Mouse (Mus musculus): ENCODE data around the gene Hsd17b6. TPM values are rescaled to one million over a fixed set of nuclear protein-coding genes. Genes with fewer than 3 reads are reported as not detected.

Gene Hsd17b6
- polyA plus RNA-seq, 1 experiment from 2014 or later: not detected

DNA sequence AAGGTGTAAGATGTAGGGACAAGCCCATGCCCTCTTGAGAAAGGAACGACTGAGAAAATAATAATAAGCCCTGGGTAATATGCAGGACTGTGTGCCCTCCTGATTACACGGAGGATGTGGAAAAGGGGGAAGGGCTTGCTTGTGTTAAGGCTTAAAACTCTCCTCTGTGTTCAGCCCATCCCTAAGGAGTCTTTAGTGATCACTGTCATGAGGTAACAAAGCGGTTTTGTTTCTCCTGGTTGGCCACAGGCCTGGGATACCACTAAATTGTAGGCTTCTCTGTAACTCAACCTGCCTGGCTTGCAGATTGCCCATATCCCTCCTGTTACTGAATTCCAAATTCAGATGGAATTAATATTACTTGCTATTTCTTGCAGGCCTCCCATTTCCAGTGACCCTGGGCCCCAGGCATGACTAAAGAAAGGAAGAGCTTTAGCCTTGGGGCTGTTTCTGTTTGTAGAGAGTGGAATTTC is 37.0 kb downstream of the Hsd17b6 start:
- peak; percentile 86 for ATAC-seq (replicated peaks; ENCODE audit: insufficient number of reproducible peaks, low FRiP score, low TSS enrichment, low read depth)

GRCm38 (mm10) chr10:127969820-127970219 is 37.6 kb downstream of the Hsd17b6 start:
- peak overlapping the region; percentile 56 for H3K27ac ChIP-seq (replicated peaks; ENCODE audit: low read depth, low read length)
- H3K9ac ChIP-seq (replicated peaks; ENCODE audit: low read length): no peak overlapping the region
- H3K4me1 ChIP-seq (ENCODE audit: control insufficient read depth, insufficient read depth, low read length): peaks cover 4% of the 10 kb centered on the region; the same call in 1 of the 2 replicates
- H3K36me3 ChIP-seq (replicated peaks; ENCODE audit: control insufficient read depth, insufficient read depth, low read depth, low read length): no peaks in the 10 kb centered on the region
- WGBS: 54% methylated on average over 4 of the region's 4 CpGs
- H3K27me3 ChIP-seq (ENCODE audit: control insufficient read depth, insufficient read depth, low read length): no peaks in the 10 kb centered on the region
- no peak for DNase-seq (ENCODE audit: low spot score)
- no peaks in the 10 kb centered on the region for H3K9me3 ChIP-seq (replicated peaks; ENCODE audit: control insufficient read depth, low read length)
- no peak overlapping the region for H3K4me3 ChIP-seq (ENCODE audit: low read depth, low read length)
- no peak overlapping the region; the same call in 1 of the 2 replicates for H3K4me2 ChIP-seq (ENCODE audit: low read depth, low read length)
- no peak for ATAC-seq (replicated peaks; ENCODE audit: insufficient number of reproducible peaks, low FRiP score, low TSS enrichment, low read depth)

More for the DNA sequence above, 37.0 kb downstream of the Hsd17b6 start:
- Histone ChIP-seq H3K27me3 (ENCODE audit: control insufficient read depth, insufficient read depth, low read length) (no peaks in the 10 kb centered on the region), H3K4me3 (ENCODE audit: low read depth, low read length) (no peak overlapping the region), H3K36me3 (replicated peaks; ENCODE audit: control insufficient read depth, insufficient read depth, low read depth, low read length) (no peaks in the 10 kb centered on the region), H3K9ac (replicated peaks; ENCODE audit: low read length) (no peak overlapping the region), H3K27ac (replicated peaks; ENCODE audit: low read depth, low read length) (0 out of 2 replicates have a peak overlapping the region, but pooled peaks have one; percentile 56), H3K4me2 (ENCODE audit: low read depth, low read length) (no peak overlapping the region), H3K9me3 (replicated peaks; ENCODE audit: control insufficient read depth, low read length) (no peaks in the 10 kb centered on the region), H3K4me1 (ENCODE audit: control insufficient read depth, insufficient read depth, low read length) (peaks cover 4% of the 10 kb centered on the region; the same call in 1 of the 2 replicates)
- WGBS: 16% methylated on average over 3 of the region's 3 CpGs
- DNase-seq (ENCODE audit: low spot score): peak; percentile 85

GRCm38 (mm10) chr10:127966506-127966905 is 40.9 kb downstream of the Hsd17b6 start:
- Histone ChIP-seq H3K9ac (replicated peaks; ENCODE audit: low read length) (no peak overlapping the region), H3K4me3 (ENCODE audit: low read depth, low read length) (no peak overlapping the region), H3K4me1 (ENCODE audit: control insufficient read depth, insufficient read depth, low read length) (peaks cover 4% of the 10 kb centered on the region; the same call in 1 of the 2 replicates), H3K36me3 (replicated peaks; ENCODE audit: control insufficient read depth, insufficient read depth, low read depth, low read length) (no peaks in the 10 kb centered on the region), H3K4me2 (ENCODE audit: low read depth, low read length) (no peak overlapping the region), H3K27me3 (ENCODE audit: control insufficient read depth, insufficient read depth, low read length) (no peaks in the 10 kb centered on the region), H3K9me3 (replicated peaks; ENCODE audit: control insufficient read depth, low read length) (no peaks in the 10 kb centered on the region), H3K27ac (replicated peaks; ENCODE audit: low read depth, low read length) (no peak overlapping the region)
- ATAC-seq (replicated peaks; ENCODE audit: insufficient number of reproducible peaks, low FRiP score, low TSS enrichment, low read depth) (no peak), DNase-seq (ENCODE audit: low spot score) (no peak)
- WGBS: 92% methylated on average over 6 of the region's 6 CpGs

GRCm38 (mm10) chr10:127964004-127964403 is 43.4 kb downstream of the Hsd17b6 start:
- 62% methylated on average over 3 of the region's 3 CpGs for WGBS
- H3K27me3 ChIP-seq (ENCODE audit: control insufficient read depth, insufficient read depth, low read length): no peaks in the 10 kb centered on the region

GRCm38 (mm10) chr10:127962451-127962850 is 45.0 kb downstream of the Hsd17b6 start:
- H3K9ac ChIP-seq (replicated peaks; ENCODE audit: low read length): no peak overlapping the region
- DNase-seq (ENCODE audit: low spot score): no peak
- H3K4me1 ChIP-seq (ENCODE audit: control insufficient read depth, insufficient read depth, low read length): no peaks in the 10 kb centered on the region
- H3K27me3 ChIP-seq (ENCODE audit: control insufficient read depth, insufficient read depth, low read length): no peaks in the 10 kb centered on the region
- H3K4me2 ChIP-seq (ENCODE audit: low read depth, low read length): no peak overlapping the region
- H3K27ac ChIP-seq (replicated peaks; ENCODE audit: low read depth, low read length): no peak overlapping the region
- H3K36me3 ChIP-seq (replicated peaks; ENCODE audit: control insufficient read depth, insufficient read depth, low read depth, low read length): no peaks in the 10 kb centered on the region
- ATAC-seq (replicated peaks; ENCODE audit: insufficient number of reproducible peaks, low FRiP score, low TSS enrichment, low read depth): no peak
- WGBS: 70% methylated on average over 3 of the region's 3 CpGs
- H3K4me3 ChIP-seq (ENCODE audit: low read depth, low read length): no peak overlapping the region
- H3K9me3 ChIP-seq (replicated peaks; ENCODE audit: control insufficient read depth, low read length): no peaks in the 10 kb centered on the region

More at GRCm38 (mm10) chr10:127964004-127964403, 43.4 kb downstream of the Hsd17b6 start:
- Histone ChIP-seq H3K36me3 (replicated peaks; ENCODE audit: control insufficient read depth, insufficient read depth, low read depth, low read length) (no peaks in the 10 kb centered on the region), H3K9ac (replicated peaks; ENCODE audit: low read length) (no peak overlapping the region), H3K4me3 (ENCODE audit: low read depth, low read length) (no peak overlapping the region), H3K9me3 (replicated peaks; ENCODE audit: control insufficient read depth, low read length) (no peaks in the 10 kb centered on the region), H3K4me1 (ENCODE audit: control insufficient read depth, insufficient read depth, low read length) (no peaks in the 10 kb centered on the region), H3K27ac (replicated peaks; ENCODE audit: low read depth, low read length) (no peak overlapping the region), H3K4me2 (ENCODE audit: low read depth, low read length) (no peak overlapping the region)
- DNase-seq (ENCODE audit: low spot score): no peak
- ATAC-seq (replicated peaks; ENCODE audit: insufficient number of reproducible peaks, low FRiP score, low TSS enrichment, low read depth): no peak

GRCm38 (mm10) chr10:127959161-127959679 is 48.2 kb downstream of the Hsd17b6 start:
- H3K4me1 ChIP-seq (ENCODE audit: control insufficient read depth, insufficient read depth, low read length): no peaks in the 10 kb centered on the region
- 97% methylated on average over 7 of the region's 7 CpGs for WGBS
- H3K36me3 ChIP-seq (replicated peaks; ENCODE audit: control insufficient read depth, insufficient read depth, low read depth, low read length): no peaks in the 10 kb centered on the region
- no peak overlapping the region for H3K4me3 ChIP-seq (ENCODE audit: low read depth, low read length)
- no peak overlapping the region for H3K4me2 ChIP-seq (ENCODE audit: low read depth, low read length)
- H3K9ac ChIP-seq (replicated peaks; ENCODE audit: low read length): no peak overlapping the region
- no peaks in the 10 kb centered on the region for H3K9me3 ChIP-seq (replicated peaks; ENCODE audit: control insufficient read depth, low read length)
- no peak for DNase-seq (ENCODE audit: low spot score)
- H3K27me3 ChIP-seq (ENCODE audit: control insufficient read depth, insufficient read depth, low read length): no peaks in the 10 kb centered on the region
- H3K27ac ChIP-seq (replicated peaks; ENCODE audit: low read depth, low read length): no peak overlapping the region
- no peak for ATAC-seq (replicated peaks; ENCODE audit: insufficient number of reproducible peaks, low FRiP score, low TSS enrichment, low read depth)

DNA sequence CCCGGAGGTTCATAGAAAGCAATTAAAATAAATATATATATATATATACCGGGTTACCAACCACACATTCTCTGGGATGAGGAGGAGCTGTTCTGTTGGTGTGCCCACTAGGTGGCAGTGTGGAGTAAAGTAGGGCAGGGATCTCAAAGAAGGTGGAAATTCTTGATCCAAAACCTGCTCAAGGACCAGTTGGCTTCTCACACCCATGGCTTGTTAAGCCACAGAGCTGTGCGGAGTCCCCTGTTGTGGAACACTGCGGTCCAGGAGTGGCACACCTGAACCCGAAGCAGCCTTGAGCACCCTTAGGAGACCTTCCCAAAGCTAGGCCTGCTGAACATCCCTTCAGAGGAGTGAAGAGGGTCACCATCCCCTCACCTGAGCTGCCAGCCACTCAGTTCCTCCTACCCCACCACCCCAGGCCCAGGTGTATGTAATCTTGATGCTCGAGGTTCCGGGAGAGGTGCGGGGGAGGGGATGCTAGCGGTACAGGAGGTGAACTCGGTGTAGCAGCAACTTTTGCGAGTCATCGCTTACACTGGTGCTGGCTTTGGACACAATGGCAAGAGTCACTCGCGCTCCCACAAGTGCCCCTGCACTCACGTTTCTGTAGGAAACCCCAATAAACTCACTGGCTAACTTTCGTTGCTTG is 51.1 kb downstream of the Hsd17b6 start:
- Histone ChIP-seq H3K4me2 (ENCODE audit: low read depth, low read length) (no peak overlapping the region), H3K4me1 (ENCODE audit: control insufficient read depth, insufficient read depth, low read length) (no peaks in the 10 kb centered on the region), H3K4me3 (ENCODE audit: low read depth, low read length) (no peak overlapping the region), H3K27me3 (ENCODE audit: control insufficient read depth, insufficient read depth, low read length) (no peaks in the 10 kb centered on the region), H3K9me3 (replicated peaks; ENCODE audit: control insufficient read depth, low read length) (no peaks in the 10 kb centered on the region), H3K36me3 (replicated peaks; ENCODE audit: control insufficient read depth, insufficient read depth, low read depth, low read length) (no peaks in the 10 kb centered on the region), H3K27ac (replicated peaks; ENCODE audit: low read depth, low read length) (no peak overlapping the region), H3K9ac (replicated peaks; ENCODE audit: low read length) (no peak overlapping the region)
- peak; percentile 81 for DNase-seq (ENCODE audit: low spot score)
- 57% methylated on average over 16 of the region's 16 CpGs for WGBS
- ATAC-seq (replicated peaks; ENCODE audit: insufficient number of reproducible peaks, low FRiP score, low TSS enrichment, low read depth): 0 out of 2 replicates have a peak, but pooled peaks have one; percentile 39

GRCm38 (mm10) chr10:127955034-127955433 is 52.4 kb downstream of the Hsd17b6 start:
- WGBS: 76% methylated on average over 4 of the region's 4 CpGs

More at GRCm38 (mm10) chr10:127955034-127955433, 52.4 kb downstream of the Hsd17b6 start:
- Histone ChIP-seq H3K9me3 (replicated peaks; ENCODE audit: control insufficient read depth, low read length) (no peaks in the 10 kb centered on the region), H3K4me2 (ENCODE audit: low read depth, low read length) (no peak overlapping the region), H3K4me3 (ENCODE audit: low read depth, low read length) (no peak overlapping the region), H3K4me1 (ENCODE audit: control insufficient read depth, insufficient read depth, low read length) (no peaks in the 10 kb centered on the region), H3K27ac (replicated peaks; ENCODE audit: low read depth, low read length) (no peak overlapping the region), H3K27me3 (ENCODE audit: control insufficient read depth, insufficient read depth, low read length) (no peaks in the 10 kb centered on the region), H3K36me3 (replicated peaks; ENCODE audit: control insufficient read depth, insufficient read depth, low read depth, low read length) (no peaks in the 10 kb centered on the region), H3K9ac (replicated peaks; ENCODE audit: low read length) (no peak overlapping the region)
- DNase-seq (ENCODE audit: low spot score) (no peak), ATAC-seq (replicated peaks; ENCODE audit: insufficient number of reproducible peaks, low FRiP score, low TSS enrichment, low read depth) (no peak)
